Mouse (Mus musculus): ENCODE measurements at regions not wholly inside any gene's neighbourhood (a gene's known extent, or its start where the extent isn't known, plus 50 kb on each side); places are given as distances from the start of the nearest gene placed in this dataset.

DNA sequence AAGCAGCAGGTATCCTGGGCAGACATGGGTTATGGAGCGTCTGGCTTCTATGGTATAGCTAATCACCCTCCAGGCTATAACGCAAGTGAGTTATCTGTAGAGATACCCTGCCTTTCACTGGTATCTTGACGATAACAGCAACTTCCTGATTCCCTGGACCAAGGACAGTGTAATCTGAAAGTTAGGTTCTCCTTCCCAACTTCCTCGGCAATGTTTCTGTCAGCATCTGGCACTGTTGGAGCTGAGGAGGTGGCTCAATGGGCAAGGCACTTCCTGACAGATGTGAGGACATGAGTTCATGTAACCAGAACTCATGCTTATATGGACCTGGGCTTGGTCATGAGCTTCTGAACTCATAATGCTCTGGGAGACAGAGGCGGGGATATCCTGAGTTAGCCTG lies 620.9 kb upstream of the Adam5 start:
- TF ChIP-seq EP300 (IDR thresholded peaks at IDR 0.05; ENCODE audit: low read length) (no peak), KAT2A (IDR thresholded peaks at IDR 0.05; ENCODE audit: insufficient replicate concordance, low read length) (no peak), POLR2A (IDR thresholded peaks at IDR 0.05; ENCODE audit: low read depth, low read length) (no peak), CTCF (conservative IDR thresholded peaks at IDR 0.05 in 1 of 2, IDR thresholded peaks at IDR 0.05 in 1 of 2; ENCODE audit: low read depth in 2 of 2, low read length in 2 of 2) (no peak), ZMIZ1 (IDR thresholded peaks at IDR 0.05; ENCODE audit: low read depth, low read length) (no peak), MAX (IDR thresholded peaks at IDR 0.05; ENCODE audit: low read length) (no peak)
